8 mouse cellular contexts compared by ENCODE assay signal in the genomic region with DNA sequence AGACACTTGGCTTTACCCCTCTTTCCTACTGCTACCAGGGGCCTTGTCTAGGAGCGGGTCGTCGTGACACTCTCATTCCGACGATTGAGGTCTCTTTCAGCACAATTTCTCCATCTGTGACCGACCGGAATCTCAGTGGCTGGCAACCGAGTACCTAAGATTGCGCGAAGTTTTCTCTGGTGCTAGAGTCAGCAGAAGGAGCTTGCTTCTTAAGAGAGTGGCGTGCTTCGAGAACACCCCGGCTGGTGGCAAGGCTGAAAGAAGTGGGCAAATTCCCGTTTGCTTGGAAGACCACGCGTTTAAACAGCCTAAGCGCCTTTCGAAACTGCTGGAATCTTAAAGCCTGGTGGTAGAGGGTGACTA. TPM values are rescaled to one million over a fixed set of nuclear protein-coding genes. Genes with fewer than 3 reads are reported as not detected.
DNase-seq lines count a peak whose midpoint lies in the region; ATAC-seq and TF ChIP-seq lines count a peak whose summit lies in the region.

No protein-coding gene starts in this region.

- intact Hi-C loops in heart, postnatal 36 days (cut with DNase I) = loop anchor here (10.0 kb wide), 3 partner anchors 300 to 1780 kb away; a partner anchor contains a TSS
- intact Hi-C loops in left cerebral cortex, postnatal 4 days (cut with DNase I) = no loop called here

- WGBS in heart, postnatal 0 days = 3% methylated on average over 18 of the region's 18 CpGs
- 12% methylated on average over 18 of the region's 18 CpGs for WGBS in hindbrain, embryonic 11.5 days
- 12% methylated on average over 18 of the region's 18 CpGs for WGBS in midbrain, embryonic 11.5 days

- TF ChIP-seq CTCF in heart, postnatal 0 days (IDR thresholded peaks at IDR 0.05; ENCODE audit: low read depth) = no peak

- no peak for ATAC-seq in heart, postnatal 0 days (ENCODE audit: insufficient read depth, low read depth)
- ATAC-seq in hindbrain, embryonic 11.5 days (ENCODE audit: low FRiP score) = no peak
- no peak for ATAC-seq in midbrain, embryonic 11.5 days (ENCODE audit: low FRiP score)

- no peaks in the 10 kb centered on the region for H3K9me3 ChIP-seq in heart, postnatal 0 days (replicated peaks; ENCODE audit: control insufficient read depth, low read length)
- H3K9me3 ChIP-seq in hindbrain, embryonic 11.5 days (ENCODE audit: control insufficient read depth, low read length) = no peaks in the 10 kb centered on the region
- H3K9me3 ChIP-seq in midbrain, embryonic 11.5 days (ENCODE audit: control insufficient read depth, low read length) = no peaks in the 10 kb centered on the region

- H3K4me2 ChIP-seq in heart, postnatal 0 days (ENCODE audit: low read depth, low read length) = peak overlapping the region; percentile 96
- peak overlapping the region; percentile 72 for H3K4me2 ChIP-seq in hindbrain, embryonic 11.5 days (replicated peaks; ENCODE audit: low read depth, low read length)
- peak overlapping the region; percentile 70 for H3K4me2 ChIP-seq in midbrain, embryonic 11.5 days

- peaks cover 24% of the 10 kb centered on the region for H3K36me3 ChIP-seq in heart, postnatal 0 days (replicated peaks; ENCODE audit: control insufficient read depth, insufficient read depth, low read length)
- H3K36me3 ChIP-seq in hindbrain, embryonic 11.5 days (ENCODE audit: control insufficient read depth, insufficient read depth, low read length) = peaks cover 5% of the 10 kb centered on the region
- H3K36me3 ChIP-seq in midbrain, embryonic 11.5 days (ENCODE audit: control insufficient read depth, insufficient read depth, low read length) = peaks cover 4% of the 10 kb centered on the region

- H3K9ac ChIP-seq in heart, postnatal 0 days (replicated peaks; ENCODE audit: low read depth, low read length) = peak overlapping the region; percentile 92
- H3K9ac ChIP-seq in hindbrain, embryonic 11.5 days (ENCODE audit: low read depth, low read length) = peak overlapping the region; percentile 80
- H3K9ac ChIP-seq in midbrain, embryonic 11.5 days (ENCODE audit: low read length) = peak overlapping the region; percentile 97

- TF ChIP-seq EP300 in heart, postnatal 0 days (IDR thresholded peaks at IDR 0.05; ENCODE audit: low read depth) = no peak

- H3K4me1 ChIP-seq in heart, postnatal 0 days (ENCODE audit: control insufficient read depth, insufficient read depth) = peaks cover 32% of the 10 kb centered on the region
- H3K4me1 ChIP-seq in hindbrain, embryonic 11.5 days (replicated peaks; ENCODE audit: control insufficient read depth, insufficient read depth, low read length) = 0 out of 2 replicates have a peak, but pooled peaks cover 3% of the 10 kb centered on the region
- H3K4me1 ChIP-seq in midbrain, embryonic 11.5 days (ENCODE audit: control insufficient read depth, insufficient read depth, low read length) = peaks cover 21% of the 10 kb centered on the region

- no peak for DNase-seq in heart, postnatal 0 days (ENCODE audit: low spot score)
- no peak for DNase-seq in heart, postnatal 36 days
- peak; percentile 36 for DNase-seq in NIH3T3 (ENCODE audit: low read depth)
- DNase-seq in hindbrain, embryonic 11.5 days (ENCODE audit: low spot score) = no peak
- no peak for DNase-seq in midbrain, embryonic 11.5 days (ENCODE audit: low spot score, missing footprints)
- no peak for DNase-seq in layer of hippocampus, adult 9-11 months
- no peak for DNase-seq in layer of hippocampus, adult 8-10 months (ENCODE audit: low spot score in 2 of 2)
- no peak for DNase-seq in left cerebral cortex, postnatal 4 days

- H3K27me3 ChIP-seq in heart, postnatal 0 days (ENCODE audit: control insufficient read depth, insufficient read depth, low read length) = no peaks in the 10 kb centered on the region
- no peaks in the 10 kb centered on the region for H3K27me3 ChIP-seq in hindbrain, embryonic 11.5 days (ENCODE audit: control insufficient read depth, insufficient read depth, low read length)
- H3K27me3 ChIP-seq in midbrain, embryonic 11.5 days (ENCODE audit: control insufficient read depth, insufficient read depth, low read length) = no peaks in the 10 kb centered on the region

- H3K27ac ChIP-seq in heart, postnatal 0 days (ENCODE audit: low read depth) = peak overlapping the region; percentile 89
- H3K27ac ChIP-seq in hindbrain, embryonic 11.5 days (ENCODE audit: low read depth, low read length) = no peak overlapping the region
- no peak overlapping the region for H3K27ac ChIP-seq in midbrain, embryonic 11.5 days (ENCODE audit: low read depth, low read length)

- H3K4me3 ChIP-seq in heart, postnatal 0 days (ENCODE audit: low read depth, low read length) = peak overlapping the region; percentile 86
- H3K4me3 ChIP-seq in hindbrain, embryonic 11.5 days (ENCODE audit: low read depth, low read length) = peak overlapping the region; percentile 62
- peak overlapping the region; percentile 99 for H3K4me3 ChIP-seq in midbrain, embryonic 11.5 days (ENCODE audit: low read depth, low read length)

RNA-seq across cellular contexts. Expression of a gene that starts 0.3 kb away (rescaled TPM):
- 46.4 and 54.3 TPM in 2 replicates for total RNA-seq in heart, postnatal 0 days (2014; rRNA removed; ENCODE audit: low replicate concordance)
- 107 and 128 TPM in 2 replicates for polyA plus RNA-seq in heart, postnatal 0 days (2015; fragmentation: Nextera tagmentation; extraction: Ambion mirVana)
- total RNA-seq in heart, postnatal 36 days (2021) = 10 to 100 TPM; 21.0 to 26.8 TPM
- 322 and 356 TPM in 2 replicates for polyA plus RNA-seq in hindbrain, embryonic 11.5 days (2014; fragmentation: Nextera tagmentation; extraction: Ambion mirVana)
- polyA plus RNA-seq in midbrain, embryonic 11.5 days (2014; fragmentation: Nextera tagmentation; extraction: Ambion mirVana) = 361 and 378 TPM in 2 replicates
- 10 to 100 TPM; 23.9 to 53.3 (median 35.7) TPM for total RNA-seq in layer of hippocampus, adult 8-10 months (2022)
- total RNA-seq in left cerebral cortex, postnatal 4 days (2021) = 10 to 100 TPM; 87.2 to 99.7 TPM

RNA-seq across cellular contexts. Expression of a gene that starts 0.8 kb away (rescaled TPM):
- 15.6 and 24.8 TPM in 2 replicates for total RNA-seq in heart, postnatal 0 days (2014; rRNA removed; ENCODE audit: low replicate concordance)
- 10.3 and 11.4 TPM in 2 replicates for polyA plus RNA-seq in heart, postnatal 0 days (2015; fragmentation: Nextera tagmentation; extraction: Ambion mirVana)
- total RNA-seq in heart, postnatal 36 days (2021) = 10 to 100 TPM; 13.7 to 17.3 TPM
- 24.9 and 25.6 TPM in 2 replicates for polyA plus RNA-seq in hindbrain, embryonic 11.5 days (2014; fragmentation: Nextera tagmentation; extraction: Ambion mirVana)
- polyA plus RNA-seq in midbrain, embryonic 11.5 days (2014; fragmentation: Nextera tagmentation; extraction: Ambion mirVana) = 29.8 and 30.4 TPM in 2 replicates
- total RNA-seq in layer of hippocampus, adult 8-10 months (2022) = 10 to 100 TPM; 35.0 to 43.0 (median 38.3) TPM
- 10 to 100 TPM; 39.2 to 43.1 TPM for total RNA-seq in left cerebral cortex, postnatal 4 days (2021)

RNA-seq across cellular contexts. Expression of a gene that starts 47.9 kb away (rescaled TPM):
- total RNA-seq in heart, postnatal 0 days (2014; rRNA removed; ENCODE audit: low replicate concordance) = 2.3 TPM in 1 of 2 replicates, not detected in the other
- polyA plus RNA-seq in heart, postnatal 0 days (2015; fragmentation: Nextera tagmentation; extraction: Ambion mirVana) = 0.18 and 0.19 TPM in 2 replicates
- under 1 TPM in 1 of 2 experiments, not detected in 1; 0.27 TPM for total RNA-seq in heart, postnatal 36 days (2021)
- 1.1 and 1.2 TPM in 2 replicates for polyA plus RNA-seq in hindbrain, embryonic 11.5 days (2014; fragmentation: Nextera tagmentation; extraction: Ambion mirVana)
- 1.1 and 1.4 TPM in 2 replicates for polyA plus RNA-seq in midbrain, embryonic 11.5 days (2014; fragmentation: Nextera tagmentation; extraction: Ambion mirVana)
- 10 to 100 TPM in 1 of 4 experiments, 1 to 10 TPM in 3; 5.0 to 11.0 (median 7.6) TPM for total RNA-seq in layer of hippocampus, adult 8-10 months (2022)
- total RNA-seq in left cerebral cortex, postnatal 4 days (2021) = 1 to 10 TPM; 1.4 to 1.6 TPM
